Mouse (Mus musculus): ENCODE measurements around the gene Efhd1. TPM values are rescaled to one million over a fixed set of nuclear protein-coding genes. Genes with fewer than 3 reads are reported as not detected.

Gene Efhd1
- total RNA-seq (2015; ENCODE audit: low replicate concordance): not detected in 2 replicates
- not detected in 2 replicates for total RNA-seq (2017; ENCODE audit: low replicate concordance)

DNA sequence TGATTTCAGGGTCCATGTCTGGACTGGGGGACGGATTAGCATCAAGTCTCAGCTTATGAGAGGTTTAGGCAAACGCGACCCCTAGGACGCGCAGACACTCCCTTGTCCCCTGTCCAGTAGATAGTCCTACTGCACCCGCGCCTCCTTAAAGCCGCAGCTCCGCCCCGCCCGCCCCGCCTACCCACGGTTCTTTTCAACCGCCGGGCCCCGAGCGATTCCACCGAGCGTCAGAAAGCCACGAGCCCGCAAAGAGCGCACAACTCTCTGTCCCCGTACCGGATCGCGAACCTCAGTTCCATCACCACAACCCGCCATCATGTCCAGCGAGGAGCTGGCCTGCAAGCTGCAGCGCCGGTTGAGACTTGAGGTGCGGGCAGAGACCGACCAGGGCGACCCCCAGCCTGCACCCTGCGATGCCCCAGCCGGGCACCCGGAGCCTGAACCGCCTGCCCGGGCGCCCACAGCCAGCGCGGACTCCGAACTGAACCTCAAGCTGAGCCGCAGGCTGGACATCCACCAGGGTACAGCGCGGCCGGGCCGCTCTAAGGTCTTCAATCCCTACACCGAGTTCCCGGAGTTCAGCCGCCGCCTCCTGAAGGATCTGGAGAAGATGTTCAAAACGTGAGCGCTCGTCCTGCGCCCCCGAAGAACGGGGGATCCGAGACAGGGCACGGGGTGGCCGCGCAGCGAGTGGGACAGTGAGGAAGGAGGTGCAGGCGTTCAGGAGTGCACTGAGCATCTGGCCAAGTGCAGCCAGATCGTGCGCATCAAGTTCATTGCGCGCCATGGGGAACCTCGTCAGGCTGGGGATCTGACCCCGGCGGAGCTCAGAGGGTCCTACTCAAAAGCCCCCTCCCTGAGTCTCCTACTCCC, at the start of gene Efhd1:
Gene Efhd1, plus strand, starts transcription at position 230 of the 873 bp plus-strand sequence.
- ATAC-seq (replicated peaks; ENCODE audit: low FRiP score, poor library complexity, severe bottlenecking): no peak

DNA sequence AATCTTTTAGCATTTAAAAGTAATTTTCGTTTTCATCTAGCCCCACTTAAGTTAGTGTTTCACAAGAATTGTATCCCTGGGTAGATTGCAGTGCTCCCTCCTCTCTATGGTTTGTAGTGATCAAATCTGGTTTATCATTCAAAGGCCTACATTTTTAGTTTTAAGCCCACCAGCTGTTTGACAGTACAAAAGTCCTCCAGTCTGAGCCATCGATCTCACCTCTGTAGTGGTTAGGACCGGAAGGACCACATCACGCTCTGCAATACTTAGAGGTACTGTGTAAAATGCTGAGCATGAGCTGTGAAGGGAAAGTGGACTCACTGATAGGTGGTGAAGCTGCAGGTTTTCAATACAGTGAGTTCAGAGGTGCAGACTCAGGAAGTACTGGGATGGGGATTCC, 49.4 kb upstream of the Efhd1 start:
- ATAC-seq (replicated peaks; ENCODE audit: low FRiP score, poor library complexity, severe bottlenecking): no peak

DNA sequence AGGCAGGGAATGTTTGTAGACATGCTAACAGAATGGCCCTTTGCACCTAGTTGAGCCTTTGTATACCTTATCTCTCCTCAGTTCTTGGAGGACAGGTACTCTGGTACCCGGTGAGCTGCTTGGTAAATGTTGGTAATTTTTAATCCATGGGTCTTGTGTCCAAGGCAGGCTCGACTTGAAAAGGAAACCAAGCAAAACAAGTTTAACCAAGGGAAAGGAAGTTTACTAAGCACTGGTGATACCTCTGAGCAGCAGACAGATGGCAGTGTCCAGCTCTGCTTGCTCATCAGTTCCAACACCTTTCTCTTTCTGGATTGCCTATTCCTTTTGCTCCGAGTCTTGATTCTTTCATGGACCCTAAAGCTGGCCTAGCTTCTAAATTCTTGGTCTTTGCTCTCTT, 46.2 kb upstream of the Efhd1 start:
- ATAC-seq (replicated peaks; ENCODE audit: low FRiP score, poor library complexity, severe bottlenecking): no peak

- no peak for ATAC-seq (replicated peaks; ENCODE audit: low FRiP score, poor library complexity, severe bottlenecking)
Observed at GRCm38 (mm10) chr1:87225739-87226138, 38.4 kb upstream of the Efhd1 start.

- ATAC-seq (replicated peaks; ENCODE audit: low FRiP score, poor library complexity, severe bottlenecking): no peak
Observed at GRCm38 (mm10) chr1:87226409-87227159, 37.6 kb upstream of the Efhd1 start.

- no peak for ATAC-seq (replicated peaks; ENCODE audit: low FRiP score, poor library complexity, severe bottlenecking)
Observed at GRCm38 (mm10) chr1:87227160-87227550, 37.0 kb upstream of the Efhd1 start.

DNA sequence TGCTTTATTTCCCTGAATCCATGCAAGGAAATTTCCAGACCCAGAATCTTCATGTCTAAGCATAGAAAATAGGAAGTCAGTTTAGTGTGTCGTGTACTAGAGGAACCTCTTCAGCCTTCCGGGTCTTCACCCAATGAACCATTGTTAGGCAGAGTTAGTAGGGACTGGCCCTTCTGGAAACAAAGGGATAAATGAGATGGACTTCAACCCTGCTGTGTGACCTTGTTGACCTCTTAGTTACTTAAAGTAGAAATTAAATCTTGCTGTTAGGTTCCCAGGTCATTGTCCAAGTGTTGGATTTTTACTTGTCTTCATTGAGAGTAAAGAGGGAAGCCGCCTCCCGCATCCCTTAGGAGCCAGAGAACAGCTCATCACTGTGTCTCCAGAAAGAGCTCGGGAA, 33.6 kb upstream of the Efhd1 start:
- ATAC-seq (replicated peaks; ENCODE audit: low FRiP score, poor library complexity, severe bottlenecking): no peak

DNA sequence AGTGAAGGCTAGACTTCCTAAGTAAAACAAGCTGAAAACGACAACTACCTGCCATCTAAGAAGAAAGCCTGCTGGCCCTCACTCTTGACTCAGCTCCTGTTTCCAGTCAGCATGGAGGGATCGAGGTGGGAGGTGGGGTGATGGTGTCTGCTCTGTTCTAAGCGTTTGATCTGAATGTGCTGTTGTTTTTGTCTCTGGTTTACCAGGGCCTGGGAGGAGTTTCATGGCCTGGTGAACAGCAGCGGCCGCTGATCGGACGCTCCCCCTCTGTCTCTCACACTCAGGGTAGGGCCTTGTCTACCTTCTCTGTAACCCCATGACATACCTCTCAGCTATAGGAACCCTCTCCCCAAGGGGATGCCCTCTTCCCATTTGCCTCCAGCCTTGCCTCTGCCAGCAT, 32.0 kb upstream of the Efhd1 start:
- no peak for ATAC-seq (replicated peaks; ENCODE audit: low FRiP score, poor library complexity, severe bottlenecking)

GRCm38 (mm10) chr1:87239056-87239455, 25.1 kb upstream of the Efhd1 start:
- ATAC-seq (replicated peaks; ENCODE audit: low FRiP score, poor library complexity, severe bottlenecking): no peak

DNA sequence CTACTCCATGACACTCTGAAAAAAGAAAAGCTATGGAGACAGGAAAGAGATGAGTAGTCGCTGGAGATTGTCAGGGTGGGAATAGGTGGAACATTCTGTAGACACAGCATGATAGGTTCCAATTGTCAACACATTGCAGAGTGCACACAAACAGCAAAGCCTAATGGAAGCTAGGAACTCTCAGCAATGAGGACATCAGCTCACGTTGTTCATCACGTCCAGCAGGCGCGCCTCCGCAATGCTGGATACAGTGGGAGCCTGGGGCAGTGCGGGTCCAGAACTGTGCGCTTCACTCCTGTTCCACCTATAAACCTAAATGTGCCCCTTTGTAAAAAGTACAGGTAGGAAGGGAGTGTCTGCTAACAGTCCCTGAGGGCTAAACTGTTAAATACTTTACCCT, 21.1 kb upstream of the Efhd1 start:
- no peak for ATAC-seq (replicated peaks; ENCODE audit: low FRiP score, poor library complexity, severe bottlenecking)

DNA sequence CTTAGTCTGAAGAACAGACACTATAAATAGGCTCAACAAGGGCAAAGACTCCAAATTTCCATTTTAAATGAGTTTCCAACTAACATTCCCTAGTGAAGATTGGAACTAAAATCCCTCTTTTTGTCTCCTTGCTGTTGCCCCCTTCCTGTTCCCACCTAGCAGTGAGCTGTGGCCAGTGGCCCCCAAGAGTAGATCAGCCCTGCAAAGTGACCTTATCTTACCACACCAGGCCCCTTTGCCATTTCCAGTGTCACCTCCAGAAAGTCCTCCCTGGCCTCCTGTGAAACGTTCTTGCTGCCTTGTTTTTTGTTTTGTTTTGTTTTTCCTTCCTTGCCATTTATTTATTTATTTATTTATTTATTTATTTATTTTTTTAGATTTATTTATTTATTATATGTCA, 18.7 kb upstream of the Efhd1 start:
- no peak for ATAC-seq (replicated peaks; ENCODE audit: low FRiP score, poor library complexity, severe bottlenecking)

DNA sequence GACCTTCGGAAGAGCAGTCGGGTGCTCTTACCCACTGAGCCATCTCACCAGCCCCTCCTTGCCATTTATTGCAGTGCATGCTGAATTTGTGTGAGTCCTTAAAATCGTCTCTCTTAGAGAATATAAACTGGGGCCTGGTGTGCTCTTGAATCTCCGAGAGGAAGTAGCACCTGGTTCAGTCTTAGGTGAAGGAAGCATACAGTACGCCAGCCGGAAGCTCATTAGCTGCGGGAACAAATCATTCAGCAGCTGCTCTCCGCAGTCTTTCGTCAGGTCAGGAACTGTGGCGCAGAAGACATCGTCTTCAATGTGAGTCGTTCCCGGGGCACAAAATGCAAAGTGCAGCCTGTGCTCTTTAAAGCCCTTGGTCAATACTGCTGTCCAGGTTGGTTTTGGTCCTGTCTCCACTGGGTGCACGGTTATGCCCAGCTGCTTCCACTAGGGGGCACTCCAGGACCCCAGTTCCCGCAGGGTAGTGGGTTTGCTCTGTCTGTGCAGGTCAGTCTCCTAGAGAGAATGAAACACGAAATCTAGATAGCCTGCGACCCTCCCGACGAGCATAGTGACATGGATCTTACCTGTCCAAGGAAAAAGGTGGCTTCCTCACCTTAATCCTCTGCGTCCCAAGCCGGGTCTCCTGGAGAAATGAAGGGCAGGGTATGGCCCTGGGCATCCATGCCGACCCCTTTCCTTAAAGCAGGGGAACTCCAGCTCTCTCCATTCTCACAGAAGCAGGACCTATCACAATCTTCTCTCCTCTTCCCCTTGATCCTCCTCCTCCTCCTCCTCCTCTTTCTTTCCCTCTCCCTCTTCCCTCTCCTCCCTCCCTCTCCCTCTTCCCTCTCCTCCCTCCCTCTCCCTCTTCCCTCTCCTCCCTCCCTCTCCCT, 18.0 kb upstream of the Efhd1 start:
- ATAC-seq (replicated peaks; ENCODE audit: low FRiP score, poor library complexity, severe bottlenecking): peak; percentile 88

DNA sequence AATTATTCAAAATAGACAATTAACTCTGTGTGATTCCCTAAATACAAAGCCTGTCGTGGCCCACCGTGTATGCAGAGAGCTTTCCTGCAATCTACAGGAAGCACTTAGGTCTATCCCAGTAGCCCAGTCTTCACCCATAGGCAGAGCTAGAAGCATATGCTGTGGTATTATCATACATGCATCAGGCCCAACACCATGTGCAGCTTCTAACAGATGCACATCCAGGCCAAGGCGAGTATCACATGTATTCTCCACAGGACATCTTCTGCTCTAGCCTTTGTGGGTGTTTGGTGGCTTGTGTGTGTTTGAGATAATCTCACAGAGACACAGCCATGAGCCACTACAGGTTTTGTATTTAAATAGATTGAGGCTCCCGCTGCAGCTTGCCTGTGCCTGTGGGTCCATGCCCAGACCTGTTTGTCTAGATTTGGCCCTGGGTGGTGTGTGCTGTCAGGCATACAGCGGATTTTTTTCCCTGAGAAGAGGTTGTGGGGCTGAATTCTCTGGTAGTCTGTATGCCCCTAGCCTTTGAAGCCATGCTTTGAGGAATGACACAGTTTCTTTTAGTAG, 12.0 kb upstream of the Efhd1 start:
- ATAC-seq (replicated peaks; ENCODE audit: low FRiP score, poor library complexity, severe bottlenecking): no peak

- ATAC-seq (replicated peaks; ENCODE audit: low FRiP score, poor library complexity, severe bottlenecking): no peak
Observed at GRCm38 (mm10) chr1:87255173-87255572, 9.0 kb upstream of the Efhd1 start.

- no peak for ATAC-seq (replicated peaks; ENCODE audit: low FRiP score, poor library complexity, severe bottlenecking)
Observed at GRCm38 (mm10) chr1:87257691-87258090, 6.5 kb upstream of the Efhd1 start.

GRCm38 (mm10) chr1:87258484-87258883, 5.7 kb upstream of the Efhd1 start:
- no peak for ATAC-seq (replicated peaks; ENCODE audit: low FRiP score, poor library complexity, severe bottlenecking)

- no peak for ATAC-seq (replicated peaks; ENCODE audit: low FRiP score, poor library complexity, severe bottlenecking)
Observed at GRCm38 (mm10) chr1:87259316-87259715, 4.8 kb upstream of the Efhd1 start.

- no peak for ATAC-seq (replicated peaks; ENCODE audit: low FRiP score, poor library complexity, severe bottlenecking)
Observed at GRCm38 (mm10) chr1:87263257-87263656, 906 bp upstream of the Efhd1 start.

GRCm38 (mm10) chr1:87263796-87264133, 398 bp upstream of the Efhd1 start:
- no peak for ATAC-seq (replicated peaks; ENCODE audit: low FRiP score, poor library complexity, severe bottlenecking)

GRCm38 (mm10) chr1:87265200-87265599, 1.0 kb downstream of the Efhd1 start:
- no peak for ATAC-seq (replicated peaks; ENCODE audit: low FRiP score, poor library complexity, severe bottlenecking)
